Mouse (Mus musculus) layer of hippocampus, postnatal 36 days (tissue): ENCODE results near the gene Cdc42bpb. TPM values are rescaled to one million over a fixed set of nuclear protein-coding genes. Genes with fewer than 3 reads are reported as not detected.

Experiments used
- total RNA-seq, 2 experiments: library from RNA; stranded (reverse); gene quantifications; 2 replicates each; pipeline ENCODE4 v1.2.3; 2021

Gene Cdc42bpb
- total RNA-seq, 2 experiments from 2014 or later, result 112 to 115 TPM

Other genes starting within 250 kb of the Cdc42bpb start
- gene Traf3, start 211.3 kb downstream of the Cdc42bpb start, total RNA-seq, result 10 to 100 TPM; 71.9 to 86.6 TPM
- gene 4930595D18Rik, start 193.2 kb downstream of the Cdc42bpb start, total RNA-seq, result not detected
- gene Amn, start 106.6 kb downstream of the Cdc42bpb start, total RNA-seq, result 1 to 10 TPM; 2.8 to 4.7 TPM
- 1 to 10 TPM in 1 of 2 experiments, not detected in 1; 1.2 TPM for gene Lbhd2, start 29.1 kb upstream of the Cdc42bpb start, total RNA-seq
- gene Exoc3l4, start 39.3 kb upstream of the Cdc42bpb start, total RNA-seq, result 1 to 10 TPM; 3.3 to 5.5 TPM
- gene Tnfaip2, start 64.8 kb upstream of the Cdc42bpb start, total RNA-seq, result 1 to 10 TPM in 1 of 2 experiments, under 1 TPM in 1; 0.40 to 1.0 TPM
- gene Gm266, start 108.1 kb upstream of the Cdc42bpb start, total RNA-seq, result 1 to 10 TPM; 5.5 to 7.8 TPM
- 100 to 1,000 TPM; 230 to 261 TPM for gene Eif5, start 160.3 kb upstream of the Cdc42bpb start, total RNA-seq
- gene Mark3, start 196.8 kb upstream of the Cdc42bpb start, total RNA-seq, result 100 to 1,000 TPM; 106 to 122 TPM